22 mouse cellular contexts compared by ENCODE assay signal in the genomic region with DNA sequence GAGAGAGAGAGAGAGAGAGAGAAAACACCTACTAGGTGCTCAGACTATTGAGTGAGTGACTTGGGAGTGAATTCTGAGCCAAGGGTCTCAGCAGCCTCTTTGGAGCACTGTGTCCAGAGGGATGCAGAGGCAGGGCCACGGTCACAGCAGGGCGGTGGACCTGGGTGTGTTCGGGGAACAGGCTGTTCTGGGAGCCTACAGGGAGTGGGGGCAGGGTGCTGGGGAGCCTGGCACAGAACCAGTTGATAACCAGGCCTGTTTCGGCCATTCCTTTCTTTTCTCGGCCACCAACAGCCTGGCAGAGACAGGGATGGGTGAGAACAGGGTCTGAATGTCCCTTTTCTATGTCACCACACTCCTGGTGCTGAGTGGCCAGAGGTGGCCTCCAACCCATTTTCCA. TPM values are rescaled to one million over a fixed set of nuclear protein-coding genes. Genes with fewer than 3 reads are reported as not detected.
DNase-seq lines count a peak whose midpoint lies in the region; ATAC-seq and TF ChIP-seq lines count a peak whose summit lies in the region.
"Had no signal": no experiment of that assay in that cellular context is flagged by ENCODE, and none has a peak within 500 bp of the region (broad histone marks: within the 10 kb centered on the region; RNA-seq: fewer than 3 reads in every experiment).

No protein-coding gene starts in this region.

- H3K36me3 ChIP-seq in intestine, postnatal 0 days (ENCODE audit: control insufficient read depth, insufficient read depth): peaks cover 28% of the 10 kb centered on the region
- H3K36me3 ChIP-seq in forebrain, postnatal 0 days (ENCODE audit: insufficient read depth): peaks cover 11% of the 10 kb centered on the region

- H3K4me1 ChIP-seq in cortical plate, adult 2 months (ENCODE audit: control insufficient read depth, insufficient read depth, low read length): peaks cover 7% of the 10 kb centered on the region
- H3K4me1 ChIP-seq in intestine, postnatal 0 days (replicated peaks; ENCODE audit: control insufficient read depth, insufficient read depth, low read length): peaks cover 12% of the 10 kb centered on the region; the same call in 1 of the 2 replicates
- 0 out of 2 replicates have a peak, but pooled peaks cover 4% of the 10 kb centered on the region for H3K4me1 ChIP-seq in forebrain, postnatal 0 days (ENCODE audit: insufficient read depth)

- WGBS in intestine, postnatal 0 days: 56% methylated on average over 5 of the region's 5 CpGs
- 68% methylated on average over 5 of the region's 5 CpGs for WGBS in forebrain, postnatal 0 days

- ATAC-seq in intestine, postnatal 0 days: no peak
- no peak for ATAC-seq in forebrain, postnatal 0 days
- ATAC-seq: forebrain, embryonic 14.5 days had no signal

- peak overlapping the region; percentile 23; the same call in 1 of the 2 replicates for H3K27ac ChIP-seq in layer of hippocampus, adult 2 months
- peak overlapping the region; percentile 45; the same call in 1 of the 2 replicates for H3K27ac ChIP-seq in cortical plate, adult 2 months (ENCODE audit: insufficient read depth, low read length)
- H3K27ac ChIP-seq in intestine, postnatal 0 days (ENCODE audit: low read depth, low read length): peak overlapping the region; percentile 55
- H3K27ac ChIP-seq in forebrain, postnatal 0 days (ENCODE audit: low read depth, low read length): no peak overlapping the region
- H3K27ac ChIP-seq: hindbrain, embryonic 15.5 days had no signal

- no peaks in the 10 kb centered on the region for H3K9me3 ChIP-seq in intestine, postnatal 0 days (ENCODE audit: control insufficient read depth)
- H3K9me3 ChIP-seq in forebrain, postnatal 0 days (ENCODE audit: low read length): no peaks in the 10 kb centered on the region
- H3K9me3 ChIP-seq: hindbrain, embryonic 15.5 days had no signal

- H3K4me3 ChIP-seq in layer of hippocampus, adult 2 months: no peak overlapping the region
- no peak overlapping the region for H3K4me3 ChIP-seq in cortical plate, adult 2 months (ENCODE audit: insufficient read depth, low read length)
- no peak overlapping the region for H3K4me3 ChIP-seq in intestine, postnatal 0 days (ENCODE audit: low read depth, low read length)
- no peak overlapping the region for H3K4me3 ChIP-seq in forebrain, postnatal 0 days (ENCODE audit: low read depth, low read length)
- H3K4me3 ChIP-seq: erythroblast, embryonic 14.5 days; hindbrain, embryonic 15.5 days had no signal

- no peak for TF ChIP-seq CTCF in layer of hippocampus, adult 2 months (conservative IDR thresholded peaks at IDR 0.05)
- no peak for TF ChIP-seq CTCF in cortical plate, adult 2 months (IDR thresholded peaks at IDR 0.05; ENCODE audit: extremely low read depth, insufficient read depth, low read length)
- TF ChIP-seq CTCF in intestine, postnatal 0 days (IDR thresholded peaks at IDR 0.05; ENCODE audit: low read depth): no peak
- no peak for TF ChIP-seq CTCF in forebrain, postnatal 0 days (IDR thresholded peaks at IDR 0.05; ENCODE audit: low read depth)

- H3K9ac ChIP-seq in intestine, postnatal 0 days (ENCODE audit: low read depth, low read length): no peak overlapping the region
- H3K9ac ChIP-seq in forebrain, postnatal 0 days: no peak overlapping the region
- H3K9ac ChIP-seq: hindbrain, embryonic 15.5 days; lung, embryonic 14.5 days had no signal

- peak; percentile 94 for DNase-seq in heart, adult 11 months
- no peak for DNase-seq in heart, postnatal 4 days
- no peak for DNase-seq in layer of hippocampus, adult 2 months (ENCODE audit: low spot score in 2 of 2)
- DNase-seq in layer of hippocampus, postnatal 36 days: no peak
- DNase-seq in forebrain, postnatal 0 days: no peak
- DNase-seq: adrenal gland, adult 2 months; cerebellum, postnatal 14 days; kidney, adult 18-20 months; kidney, postnatal 36 days; liver; lung, embryonic 14.5 days; thymus, postnatal 36 days had no signal

- TF ChIP-seq POLR2A in cortical plate, adult 2 months (IDR thresholded peaks at IDR 0.05; ENCODE audit: extremely low read depth, insufficient read depth, low read length): no peak

- no peak overlapping the region for H3K4me2 ChIP-seq in intestine, postnatal 0 days (replicated peaks; ENCODE audit: low read depth)
- H3K4me2 ChIP-seq in forebrain, postnatal 0 days (ENCODE audit: low read depth): no peak overlapping the region
- H3K4me2 ChIP-seq: hindbrain, embryonic 15.5 days; lung, embryonic 14.5 days had no signal

- no peaks in the 10 kb centered on the region for H3K27me3 ChIP-seq in intestine, postnatal 0 days (replicated peaks; ENCODE audit: control insufficient read depth, insufficient read depth, low read length)
- H3K27me3 ChIP-seq in forebrain, postnatal 0 days (ENCODE audit: insufficient read depth, low read length): no peaks in the 10 kb centered on the region
- H3K27me3 ChIP-seq: CH12.LX; hindbrain, embryonic 15.5 days had no signal

RNA-seq across cellular contexts. Expression of gene Efhd2, which starts 11.9 kb away (rescaled TPM):
- 10 to 100 TPM; 46.5 to 50.5 TPM for total RNA-seq in heart, postnatal 4 days (2021)
- total RNA-seq in layer of hippocampus, adult 2 months (2021): 100 to 1,000 TPM; 139 to 140 TPM
- 100 to 1,000 TPM; 135 to 143 TPM for total RNA-seq in layer of hippocampus, postnatal 36 days (2021)
- polyA plus RNA-seq in cortical plate, adult 2 months (2012; rRNA removed): 360 and 365 TPM in 2 replicates
- 173 and 181 TPM in 2 replicates for polyA plus RNA-seq in intestine, postnatal 0 days (2015; fragmentation: Nextera tagmentation; extraction: Ambion mirVana)
- 24.2 and 30.7 TPM in 2 replicates for total RNA-seq in forebrain, postnatal 0 days (2014; rRNA removed)
- polyA plus RNA-seq in forebrain, postnatal 0 days (2015; fragmentation: Nextera tagmentation; extraction: Ambion mirVana): 49.7 and 52.2 TPM in 2 replicates

RNA-seq across cellular contexts. Expression of gene Ctrc, which starts 16.7 kb away (rescaled TPM):
- not detected for total RNA-seq in heart, postnatal 4 days (2021)
- not detected for total RNA-seq in layer of hippocampus, adult 2 months (2021)
- not detected for total RNA-seq in layer of hippocampus, postnatal 36 days (2021)
- not detected in 2 replicates for polyA plus RNA-seq in cortical plate, adult 2 months (2012; rRNA removed)
- polyA plus RNA-seq in intestine, postnatal 0 days (2015; fragmentation: Nextera tagmentation; extraction: Ambion mirVana): not detected in 2 replicates
- total RNA-seq in forebrain, postnatal 0 days (2014; rRNA removed): not detected in 2 replicates
- not detected in 2 replicates for polyA plus RNA-seq in forebrain, postnatal 0 days (2015; fragmentation: Nextera tagmentation; extraction: Ambion mirVana)
- total RNA-seq: adrenal gland, adult 2 months; CH12.LX; layer of hippocampus, postnatal 10 days; left cerebral cortex, postnatal 25 days; megakaryocyte progenitor cell, adult 5-6 weeks; midbrain, postnatal 0 days had no signal
- polyA plus RNA-seq: adrenal gland, adult 2 months; erythroblast, embryonic 14.5 days; forebrain, embryonic 14.5 days; hindbrain, embryonic 15.5 days; lung, embryonic 14.5 days; midbrain, postnatal 0 days had no signal

RNA-seq across cellular contexts. Expression of gene Cela2a, which starts 36.9 kb away (rescaled TPM):
- total RNA-seq in heart, postnatal 4 days (2021): not detected
- total RNA-seq in layer of hippocampus, adult 2 months (2021): not detected
- not detected for total RNA-seq in layer of hippocampus, postnatal 36 days (2021)
- 0.13 and 0.17 TPM in 2 replicates for polyA plus RNA-seq in cortical plate, adult 2 months (2012; rRNA removed)
- polyA plus RNA-seq in intestine, postnatal 0 days (2015; fragmentation: Nextera tagmentation; extraction: Ambion mirVana): 35.6 and 65.3 TPM in 2 replicates
- 0.69 TPM in 1 of 2 replicates, not detected in the other for total RNA-seq in forebrain, postnatal 0 days (2014; rRNA removed)
- polyA plus RNA-seq in forebrain, postnatal 0 days (2015; fragmentation: Nextera tagmentation; extraction: Ambion mirVana): 0.18 and 0.39 TPM in 2 replicates
- total RNA-seq: adrenal gland, adult 2 months; layer of hippocampus, postnatal 10 days; left cerebral cortex, postnatal 25 days; megakaryocyte progenitor cell, adult 5-6 weeks; midbrain, postnatal 0 days had no signal
- polyA plus RNA-seq: erythroblast, embryonic 14.5 days; forebrain, embryonic 14.5 days; lung, embryonic 14.5 days; midbrain, postnatal 0 days had no signal
